Mouse (Mus musculus) midbrain, embryonic 15.5 days (tissue): Measurements from ENCODE around the gene Olfr142. TPM values are rescaled to one million over a fixed set of nuclear protein-coding genes. Genes with fewer than 3 reads are reported as not detected.
"Not testable (repeated sequence)": the region's sequence is repeated elsewhere in the genome, so short reads cannot be mapped to it uniquely, and the experiment has no call there.

Experiments
- ATAC-seq: fragments of 200-750 bp; cut with Nextera tagmentation; replicated peaks from 2 replicates; pipeline ENCODE4 v1.8.0; 2017; ENCODE audit warnings: moderate TSS enrichment
- H3K27ac ChIP-seq: fragments of 300-500 bp; sonication (generic); 2 replicates; pipeline ENCODE4 v1.5.1; 2015; ENCODE audit warnings: mild to moderate bottlenecking, inconsistent platforms
- H3K27me3 ChIP-seq: fragments of 300-500 bp; sonication (generic); replicated peaks from 2 replicates; pipeline ENCODE4 v1.6.1; 2015; ENCODE audit warnings: inconsistent platforms
- H3K36me3 ChIP-seq: fragments of 300-500 bp; sonication (generic); replicated peaks from 2 replicates; pipeline ENCODE4 v1.6.1; 2015; ENCODE audit warnings: inconsistent platforms
- H3K4me1 ChIP-seq: fragments of 300-500 bp; sonication (generic); 2 replicates; pipeline ENCODE4 v1.6.1; 2015; ENCODE audit warnings: inconsistent platforms
- H3K4me2 ChIP-seq: fragments of 300-500 bp; sonication (generic); 2 replicates; pipeline ENCODE4 v1.6.1; 2015; ENCODE audit warnings: inconsistent platforms, mild to moderate bottlenecking, moderate library complexity
- H3K4me3 ChIP-seq: fragments of 300-500 bp; sonication (generic); 2 replicates; pipeline ENCODE4 v1.5.1; 2015; ENCODE audit warnings: mild to moderate bottlenecking, inconsistent platforms
- H3K9ac ChIP-seq: fragments of 300-500 bp; sonication (generic); 2 replicates; pipeline ENCODE4 v1.6.1; 2015; ENCODE audit warnings: mild to moderate bottlenecking, inconsistent platforms
- H3K9me3 ChIP-seq: fragments of 300-500 bp; sonication (generic); 2 replicates; pipeline ENCODE4 v1.6.1; 2016; ENCODE audit warnings: inconsistent platforms
- WGBS: fragments of 180-500 bp; shearing (Covaris S2); methylation state at CpG from one replicate; pipeline ENCODE4 v1.1.7; 2015; ENCODE audit warnings: mixed read lengths; 5-methylcytosine and 5-hydroxymethylcytosine counted together
- polyA plus RNA-seq: library from polyadenylated mRNA; unstranded; fragments of >200 nt; fragmentation: Nextera tagmentation; extraction: Ambion mirVana; gene quantifications from 2 replicates; pipeline ENCODE4 v1.2.1, GENCODE M21; 2015

Olfr142 gene
- polyA plus RNA-seq, result not detected in 2 replicates

GRCm38 (mm10) chr2:90257492-90257891 lies at the start of gene Olfr142:
Gene Olfr142 (minus strand): TSS chr2:90257592.
- ATAC-seq, result no peak
- H3K27ac ChIP-seq, result no peak within 1 kb of the TSS
- H3K4me2 ChIP-seq, result no peak within 1 kb of the TSS
- no peaks in the 10 kb centered on the region for H3K4me1 ChIP-seq
- 93% methylated on average over 4 of the region's 4 CpGs for WGBS
- no peaks in the 10 kb centered on the region for H3K36me3 ChIP-seq
- no peaks in the 10 kb centered on the region for H3K27me3 ChIP-seq
- H3K4me3 ChIP-seq, result no peak within 1 kb of the TSS
- no peaks in the 10 kb centered on the region for H3K9me3 ChIP-seq
- H3K9ac ChIP-seq, result no peak within 1 kb of the TSS

DNA sequence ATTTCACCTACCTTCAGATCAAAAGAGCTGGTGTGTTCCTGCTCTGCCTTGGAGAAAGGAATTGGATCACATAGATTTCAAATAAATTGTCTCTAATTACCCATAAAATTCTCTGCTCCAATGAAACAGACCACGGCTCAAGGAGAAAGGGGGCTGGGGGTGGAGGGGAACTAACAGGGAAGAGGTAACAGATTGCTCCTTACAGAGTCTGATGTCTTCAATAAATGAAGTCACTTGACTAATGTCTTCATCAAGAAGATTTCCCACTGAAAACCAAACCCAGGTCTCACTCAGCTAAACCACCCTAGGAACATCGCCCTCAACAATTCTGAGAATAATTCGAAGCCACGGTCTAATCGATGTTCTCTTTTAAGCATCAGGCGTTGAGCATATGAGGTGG lies 35.3 kb upstream of the Olfr142 start, which contains the start of gene Olfr1272:
Gene Olfr1272 (minus strand): TSS at position 101 of the 400 bp plus-strand sequence.
- no peaks in the 10 kb centered on the region for H3K27me3 ChIP-seq
- no peak within 1 kb of the TSS for H3K4me2 ChIP-seq
- no peak for ATAC-seq
- no peaks in the 10 kb centered on the region for H3K36me3 ChIP-seq
- H3K9ac ChIP-seq, result no peak within 1 kb of the TSS
- H3K9me3 ChIP-seq, result no peaks in the 10 kb centered on the region
- H3K4me1 ChIP-seq, result no peaks in the 10 kb centered on the region
- H3K27ac ChIP-seq, result no peak within 1 kb of the TSS
- no peak within 1 kb of the TSS for H3K4me3 ChIP-seq
- 78% methylated on average over 6 of the region's 6 CpGs for WGBS

- Histone ChIP-seq H3K4me2 (no peak within 1 kb of the TSS), H3K36me3 (no peaks in the 10 kb centered on the region), H3K27ac (no peak within 1 kb of the TSS), H3K4me1 (no peaks in the 10 kb centered on the region), H3K9ac (no peak within 1 kb of the TSS), H3K27me3 (no peaks in the 10 kb centered on the region), H3K9me3 (no peaks in the 10 kb centered on the region), H3K4me3 (no peak within 1 kb of the TSS)
- no peak for ATAC-seq
- WGBS, result 92% methylated on average over 2 of the region's 2 CpGs
Observed at GRCm38 (mm10) chr2:90270932-90271331, 13.5 kb upstream of the Olfr142 start, which contains the start of gene Olfr1271. Gene Olfr1271 (minus strand): TSS chr2:90271032.

- not testable (repeated sequence) for ATAC-seq, H3K4me2 ChIP-seq
- no CpG with 5 or more reads among the region's 6 CpGs for WGBS
Observed at GRCm38 (mm10) chr2:90224393-90224792, 33.0 kb downstream of the Olfr142 start, which contains the start of gene Olfr1506. Gene Olfr1506 (minus strand): TSS chr2:90224493.

More at GRCm38 (mm10) chr2:90224393-90224792, 33.0 kb downstream of the Olfr142 start, which contains the start of gene Olfr1506:
- not testable (repeated sequence) for H3K36me3 ChIP-seq, H3K4me1 ChIP-seq, H3K4me3 ChIP-seq, H3K27me3 ChIP-seq, H3K27ac ChIP-seq, H3K9ac ChIP-seq, H3K9me3 ChIP-seq

Other genes starting within 250 kb of the Olfr142 start
- gene Olfr1263, start 245.5 kb downstream of the Olfr142 start, polyA plus RNA-seq, result not detected in 2 replicates
- gene Olfr1264, start 232.0 kb downstream of the Olfr142 start, polyA plus RNA-seq, result not detected in 2 replicates
- not detected in 2 replicates for gene Olfr1265, start 222.3 kb downstream of the Olfr142 start, polyA plus RNA-seq
- not detected in 2 replicates for gene Olfr140, start 194.0 kb downstream of the Olfr142 start, polyA plus RNA-seq
- not detected in 2 replicates for gene Olfr1269, start 136.2 kb downstream of the Olfr142 start, polyA plus RNA-seq
- gene Olfr32, start 115.3 kb downstream of the Olfr142 start, polyA plus RNA-seq, result not detected in 2 replicates
- not detected in 2 replicates for gene Olfr1270, start 104.5 kb downstream of the Olfr142 start, polyA plus RNA-seq
- not detected in 2 replicates for gene Olfr1506, start 33.1 kb downstream of the Olfr142 start, polyA plus RNA-seq
- not detected in 2 replicates for gene Olfr1271, start 13.4 kb upstream of the Olfr142 start, polyA plus RNA-seq
- not detected in 2 replicates for gene Olfr1272, start 35.2 kb upstream of the Olfr142 start, polyA plus RNA-seq
- not detected in 2 replicates for gene Gm13769, start 64.6 kb upstream of the Olfr142 start, polyA plus RNA-seq
- not detected in 2 replicates for gene Olfr1274-ps, start 141.1 kb upstream of the Olfr142 start, polyA plus RNA-seq